Mouse (Mus musculus) liver, embryonic 12.5 days (tissue): Measurements from ENCODE around the gene Abr. TPM values are rescaled to one million over a fixed set of nuclear protein-coding genes. Genes with fewer than 3 reads are reported as not detected.

Experiments
- ATAC-seq: fragments of 200-750 bp; cut with Nextera tagmentation; 2 replicates; pipeline ENCODE4 v1.8.0; 2017; ENCODE audit warnings: moderate number of reproducible peaks, mild to moderate bottlenecking, moderate library complexity
- H3K27ac ChIP-seq: fragments of 300-500 bp; sonication (generic); 2 replicates; pipeline ENCODE4 v1.5.1; 2016; ENCODE audit warnings: mild to moderate bottlenecking
- H3K27me3 ChIP-seq: fragments of 300-500 bp; sonication (generic); replicated peaks from 2 replicates; pipeline ENCODE4 v1.6.1; 2016; ENCODE audit warnings: mild to moderate bottlenecking, moderate library complexity
- H3K36me3 ChIP-seq: fragments of 300-500 bp; sonication (generic); 2 replicates; pipeline ENCODE4 v1.6.1; 2016; ENCODE audit warnings: mild to moderate bottlenecking, moderate library complexity
- H3K4me1 ChIP-seq: fragments of 300-500 bp; sonication (generic); 2 replicates; pipeline ENCODE4 v1.6.1; 2016
- H3K4me2 ChIP-seq: fragments of 300-500 bp; sonication (generic); 2 replicates; pipeline ENCODE4 v1.6.1; 2016; ENCODE audit warnings: mild to moderate bottlenecking, moderate library complexity
- H3K4me3 ChIP-seq: fragments of 300-500 bp; sonication (generic); 2 replicates; pipeline ENCODE4 v1.5.1; 2016; ENCODE audit warnings: mild to moderate bottlenecking, moderate library complexity
- H3K9ac ChIP-seq: fragments of 300-500 bp; sonication (generic); 2 replicates; pipeline ENCODE4 v1.6.1; 2016; ENCODE audit warnings: mild to moderate bottlenecking, moderate library complexity
- H3K9me3 ChIP-seq: fragments of 300-500 bp; sonication (generic); replicated peaks from 2 replicates; pipeline ENCODE4 v1.6.1; 2016; ENCODE audit warnings: mild to moderate bottlenecking, moderate library complexity
- WGBS: fragments of 180-500 bp; shearing (Covaris S2); methylation state at CpG from one replicate; pipeline ENCODE4 v1.1.7; 2016; ENCODE audit not compliant: insufficient replicate concordance; 5-methylcytosine and 5-hydroxymethylcytosine counted together
- polyA plus RNA-seq: library from polyadenylated mRNA; unstranded; fragments of >200 nt; fragmentation: Nextera tagmentation; extraction: Ambion mirVana; gene quantifications from 2 replicates; pipeline ENCODE4 v1.2.1, GENCODE M21; 2016

Gene Abr
- polyA plus RNA-seq, 1 experiment from 2014 or later: 5.8 TPM

DNA sequence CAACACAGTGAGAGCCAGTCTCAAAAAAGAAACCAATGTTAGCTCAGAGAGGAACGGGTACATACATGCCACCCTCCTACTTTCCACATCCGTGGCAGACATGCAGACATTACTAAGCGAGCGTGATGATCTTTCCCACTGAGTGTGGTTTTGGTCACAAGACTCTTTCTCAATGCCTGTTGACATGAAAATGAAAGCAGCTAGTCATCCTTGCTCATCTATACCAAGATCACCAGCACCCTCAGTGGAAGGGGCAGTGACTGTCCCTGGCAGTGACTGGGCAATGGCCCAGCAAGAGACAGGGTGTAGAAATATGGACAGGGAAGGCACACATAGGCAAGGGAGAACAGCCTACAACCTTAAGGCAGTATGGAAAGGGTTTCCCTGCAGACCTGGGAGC is 142.4 kb downstream of the Abr start:
- no peak overlapping the region for H3K4me2 ChIP-seq
- WGBS: 70% methylated on average over 4 of the region's 4 CpGs
- no peak for ATAC-seq
- H3K36me3 ChIP-seq: no peaks in the 10 kb centered on the region; the same call in 1 of the 2 replicates
- no peak overlapping the region for H3K27ac ChIP-seq
- no peaks in the 10 kb centered on the region for H3K9me3 ChIP-seq
- H3K4me3 ChIP-seq: no peak overlapping the region
- no peak overlapping the region for H3K9ac ChIP-seq
- no peaks in the 10 kb centered on the region for H3K27me3 ChIP-seq
- H3K4me1 ChIP-seq: peaks cover 28% of the 10 kb centered on the region

- no peak for ATAC-seq
- H3K9me3 ChIP-seq: no peaks in the 10 kb centered on the region
- H3K27ac ChIP-seq: no peak overlapping the region
- H3K4me2 ChIP-seq: no peak overlapping the region
- WGBS: 61% methylated on average over 13 of the region's 13 CpGs
- no peak overlapping the region for H3K4me3 ChIP-seq
- H3K9ac ChIP-seq: no peak overlapping the region
- peaks cover 26% of the 10 kb centered on the region for H3K4me1 ChIP-seq
- H3K27me3 ChIP-seq: no peaks in the 10 kb centered on the region
- H3K36me3 ChIP-seq: no peaks in the 10 kb centered on the region; the same call in 1 of the 2 replicates
Observed at GRCm38 (mm10) chr11:76478676-76479655, 143.1 kb downstream of the Abr start.

DNA sequence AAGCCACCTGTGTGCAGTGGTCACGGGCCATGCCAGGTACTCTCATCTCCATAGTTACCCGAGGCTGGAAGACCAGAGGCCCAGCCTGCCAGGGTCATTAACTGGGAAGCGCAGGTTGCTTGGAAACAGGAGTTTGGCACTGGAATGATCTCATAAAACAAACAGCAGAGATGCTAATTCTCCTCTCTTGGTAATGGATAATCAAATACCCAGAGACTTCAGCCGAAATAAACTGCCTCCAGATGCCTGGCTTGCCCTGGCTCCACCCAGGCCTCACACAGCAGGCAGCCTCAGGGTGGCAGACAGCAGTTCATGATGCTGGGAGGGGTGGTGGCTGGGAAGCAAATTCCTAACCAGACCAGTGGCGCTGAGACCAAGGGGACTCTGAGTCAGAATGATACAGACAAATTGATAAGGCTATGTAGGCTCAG is 145.0 kb downstream of the Abr start:
- peaks cover 7% of the 10 kb centered on the region for H3K4me1 ChIP-seq
- no peak overlapping the region for H3K4me2 ChIP-seq
- no peaks in the 10 kb centered on the region; the same call in 1 of the 2 replicates for H3K36me3 ChIP-seq
- ATAC-seq: no peak
- 53% methylated on average over 5 of the region's 5 CpGs for WGBS
- no peaks in the 10 kb centered on the region for H3K9me3 ChIP-seq
- no peaks in the 10 kb centered on the region for H3K27me3 ChIP-seq
- H3K27ac ChIP-seq: no peak overlapping the region
- no peak overlapping the region for H3K4me3 ChIP-seq
- H3K9ac ChIP-seq: no peak overlapping the region

GRCm38 (mm10) chr11:76476376-76477094 is 145.6 kb downstream of the Abr start:
- ATAC-seq: no peak

GRCm38 (mm10) chr11:76472617-76473016 is 149.5 kb downstream of the Abr start:
- Histone ChIP-seq H3K27me3 (peaks cover 2% of the 10 kb centered on the region; the same call in 1 of the 2 replicates), H3K9me3 (no peaks in the 10 kb centered on the region), H3K4me2 (no peak overlapping the region), H3K27ac (no peak overlapping the region), H3K36me3 (no peaks in the 10 kb centered on the region), H3K4me1 (0 out of 2 replicates have a peak, but pooled peaks cover 5% of the 10 kb centered on the region), H3K4me3 (no peak overlapping the region), H3K9ac (no peak overlapping the region)
- WGBS: 50% methylated on average over 5 of the region's 5 CpGs
- no peak for ATAC-seq

More at GRCm38 (mm10) chr11:76476376-76477094, 145.6 kb downstream of the Abr start:
- Histone ChIP-seq H3K27me3 (no peaks in the 10 kb centered on the region), H3K9ac (no peak overlapping the region), H3K27ac (no peak overlapping the region), H3K9me3 (no peaks in the 10 kb centered on the region), H3K4me1 (peaks cover 1% of the 10 kb centered on the region; the same call in 1 of the 2 replicates), H3K36me3 (no peaks in the 10 kb centered on the region; the same call in 1 of the 2 replicates), H3K4me2 (no peak overlapping the region), H3K4me3 (no peak overlapping the region)
- WGBS: 57% methylated on average over 8 of the region's 8 CpGs

- Histone ChIP-seq H3K27ac (no peak overlapping the region), H3K4me1 (0 out of 2 replicates have a peak, but pooled peaks cover 5% of the 10 kb centered on the region), H3K4me3 (no peak overlapping the region), H3K9me3 (no peaks in the 10 kb centered on the region), H3K4me2 (no peak overlapping the region), H3K27me3 (peaks cover 8% of the 10 kb centered on the region; the same call in 1 of the 2 replicates), H3K36me3 (no peaks in the 10 kb centered on the region), H3K9ac (no peak overlapping the region)
- ATAC-seq: no peak
- 68% methylated on average over 11 of the region's 11 CpGs for WGBS
Observed at GRCm38 (mm10) chr11:76469311-76469998, 152.7 kb downstream of the Abr start.

DNA sequence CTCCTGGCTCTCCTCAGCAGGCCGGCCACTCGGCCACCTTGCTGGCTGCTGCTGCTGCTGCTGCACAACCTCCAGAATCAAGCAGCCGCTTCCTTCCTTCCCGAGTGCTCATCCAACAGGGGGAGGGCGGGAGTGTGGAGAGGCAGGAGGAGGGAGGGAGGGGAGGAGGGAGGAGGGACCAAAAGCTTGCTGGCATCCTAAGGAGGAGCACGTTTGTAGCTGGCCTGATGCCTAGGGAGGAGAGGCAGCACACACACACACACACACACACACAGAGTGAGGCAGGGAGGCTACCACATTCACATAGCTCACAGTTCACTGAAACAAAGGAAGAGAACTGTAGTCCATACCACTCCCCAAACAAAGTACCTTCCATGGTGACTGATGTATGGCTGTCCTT is 153.8 kb downstream of the Abr start:
- no peaks in the 10 kb centered on the region for H3K36me3 ChIP-seq
- no peak overlapping the region for H3K4me2 ChIP-seq
- H3K9me3 ChIP-seq: no peaks in the 10 kb centered on the region
- peaks cover 8% of the 10 kb centered on the region; the same call in 1 of the 2 replicates for H3K27me3 ChIP-seq
- ATAC-seq: no peak
- 0 out of 2 replicates have a peak, but pooled peaks cover 5% of the 10 kb centered on the region for H3K4me1 ChIP-seq
- no peak overlapping the region for H3K27ac ChIP-seq
- H3K9ac ChIP-seq: no peak overlapping the region
- 31% methylated on average over 6 of the region's 6 CpGs for WGBS
- no peak overlapping the region for H3K4me3 ChIP-seq

- Histone ChIP-seq H3K27me3 (peaks cover 8% of the 10 kb centered on the region; the same call in 1 of the 2 replicates), H3K4me3 (no peak overlapping the region), H3K9me3 (no peaks in the 10 kb centered on the region), H3K27ac (no peak overlapping the region), H3K36me3 (no peaks in the 10 kb centered on the region), H3K4me1 (0 out of 2 replicates have a peak, but pooled peaks cover 5% of the 10 kb centered on the region), H3K4me2 (no peak overlapping the region), H3K9ac (no peak overlapping the region)
- ATAC-seq: no peak
- 55% methylated on average over 8 of the region's 8 CpGs for WGBS
Observed at GRCm38 (mm10) chr11:76467487-76468005, 154.6 kb downstream of the Abr start.

GRCm38 (mm10) chr11:76467073-76467472 is 155.0 kb downstream of the Abr start:
- Histone ChIP-seq H3K36me3 (no peaks in the 10 kb centered on the region), H3K4me1 (0 out of 2 replicates have a peak, but pooled peaks cover 5% of the 10 kb centered on the region), H3K27me3 (peaks cover 8% of the 10 kb centered on the region; the same call in 1 of the 2 replicates), H3K4me3 (no peak overlapping the region), H3K4me2 (no peak overlapping the region), H3K9me3 (no peaks in the 10 kb centered on the region), H3K27ac (no peak overlapping the region), H3K9ac (no peak overlapping the region)
- ATAC-seq: no peak
- 57% methylated on average over 10 of the region's 10 CpGs for WGBS

DNA sequence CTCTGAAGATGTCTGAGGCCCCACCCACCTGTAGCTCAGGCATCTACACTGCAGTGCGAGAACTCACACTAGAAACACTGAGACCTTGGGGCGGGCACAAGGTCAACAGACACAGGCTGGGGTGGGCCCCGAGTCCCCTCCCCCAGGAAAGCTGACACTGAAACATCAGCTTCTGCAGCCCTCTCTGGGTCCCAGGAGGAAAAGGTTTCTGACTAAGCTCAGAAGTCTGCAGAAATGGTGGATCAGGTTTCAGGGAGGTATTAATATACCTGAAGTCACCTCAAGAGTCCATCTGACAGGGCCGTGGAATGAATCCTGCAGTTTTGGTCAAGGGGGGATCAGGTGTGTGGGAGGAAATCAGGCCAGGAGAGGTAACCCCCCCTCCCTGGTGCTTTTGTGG is 156.2 kb downstream of the Abr start:
- no peak overlapping the region for H3K27ac ChIP-seq
- 64% methylated on average over 4 of the region's 4 CpGs for WGBS
- H3K4me3 ChIP-seq: no peak overlapping the region
- no peaks in the 10 kb centered on the region for H3K36me3 ChIP-seq
- H3K27me3 ChIP-seq: peaks cover 8% of the 10 kb centered on the region; the same call in 1 of the 2 replicates
- no peak overlapping the region for H3K4me2 ChIP-seq
- no peak overlapping the region for H3K9ac ChIP-seq
- 0 out of 2 replicates have a peak, but pooled peaks cover 5% of the 10 kb centered on the region for H3K4me1 ChIP-seq
- H3K9me3 ChIP-seq: no peaks in the 10 kb centered on the region
- no peak for ATAC-seq

DNA sequence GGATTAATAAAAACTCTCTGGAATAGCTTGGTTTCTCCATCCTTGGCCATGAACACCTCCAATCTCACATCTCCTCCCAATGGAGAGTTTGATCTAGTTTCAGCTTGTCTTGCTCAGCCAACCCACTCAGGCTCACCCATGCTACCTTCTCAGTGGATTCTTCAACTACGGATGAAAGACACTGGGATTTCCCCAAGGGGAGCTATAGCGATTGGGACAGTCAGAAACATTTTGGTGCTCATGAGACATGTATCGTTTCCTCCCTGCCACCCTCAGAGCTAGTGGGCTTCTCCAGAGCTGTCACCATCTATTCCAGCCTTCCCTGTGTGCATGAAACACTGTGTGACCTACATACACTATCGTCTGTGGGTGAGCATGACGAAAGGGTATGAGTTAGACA is 160.4 kb downstream of the Abr start:
- H3K4me2 ChIP-seq: no peak overlapping the region
- no peak overlapping the region for H3K27ac ChIP-seq
- no peaks in the 10 kb centered on the region for H3K9me3 ChIP-seq
- WGBS: 75% methylated on average over 5 of the region's 5 CpGs
- no peak overlapping the region for H3K9ac ChIP-seq
- H3K36me3 ChIP-seq: no peaks in the 10 kb centered on the region
- no peak overlapping the region for H3K4me3 ChIP-seq
- peaks cover 8% of the 10 kb centered on the region for H3K4me1 ChIP-seq
- ATAC-seq: no peak
- no peaks in the 10 kb centered on the region for H3K27me3 ChIP-seq
